Mouse (Mus musculus) forelimb bud, embryonic 11.5 days (tissue): Measurements from ENCODE around the gene Iqschfp.

Source experiments
- DNase-seq: peaks from one replicate; pipeline ENCODE4 v3.0.0-alpha.2; 2012; ENCODE audit warnings: low read depth, low spot score

The Iqschfp gene

GRCm38 (mm10) chr3:68202162-68202902 lies 310.3 kb downstream of the Iqschfp start:
- DNase-seq = no peak

GRCm38 (mm10) chr3:68203934-68204467 lies 312.0 kb downstream of the Iqschfp start:
- no peak for DNase-seq

- DNase-seq = no peak
These were observed 318.4 kb downstream of the Iqschfp start for GRCm38 (mm10) chr3:68210422-68210821.

GRCm38 (mm10) chr3:68221452-68221851 lies 329.4 kb downstream of the Iqschfp start:
- no peak for DNase-seq

GRCm38 (mm10) chr3:68239887-68240286 lies 347.9 kb downstream of the Iqschfp start:
- no peak for DNase-seq

GRCm38 (mm10) chr3:68243239-68243638 lies 351.2 kb downstream of the Iqschfp start:
- DNase-seq = no peak

GRCm38 (mm10) chr3:68246154-68246553 lies 354.1 kb downstream of the Iqschfp start:
- no peak for DNase-seq

GRCm38 (mm10) chr3:68250589-68250988 lies 358.6 kb downstream of the Iqschfp start:
- DNase-seq = no peak

GRCm38 (mm10) chr3:68252335-68252734 lies 360.3 kb downstream of the Iqschfp start:
- DNase-seq = no peak

- DNase-seq = no peak
These were observed 370.3 kb downstream of the Iqschfp start for GRCm38 (mm10) chr3:68262304-68262703.

- no peak for DNase-seq
These were observed 375.9 kb downstream of the Iqschfp start for GRCm38 (mm10) chr3:68267905-68268304.

GRCm38 (mm10) chr3:68269251-68269650 lies 377.2 kb downstream of the Iqschfp start:
- no peak for DNase-seq

- DNase-seq = no peak
These were observed 378.2 kb downstream of the Iqschfp start for GRCm38 (mm10) chr3:68270246-68270645.

- DNase-seq = no peak
These were observed 379.4 kb downstream of the Iqschfp start for GRCm38 (mm10) chr3:68271457-68271856.

GRCm38 (mm10) chr3:68271881-68272280 lies 379.8 kb downstream of the Iqschfp start:
- no peak for DNase-seq

GRCm38 (mm10) chr3:68282844-68283594 lies 391.0 kb downstream of the Iqschfp start:
- peak; percentile 64 for DNase-seq

GRCm38 (mm10) chr3:68283595-68283991 lies 391.6 kb downstream of the Iqschfp start:
- no peak for DNase-seq

- no peak for DNase-seq
These were observed 392.5 kb downstream of the Iqschfp start for GRCm38 (mm10) chr3:68284500-68284899.

- no peak for DNase-seq
These were observed 404.7 kb downstream of the Iqschfp start for GRCm38 (mm10) chr3:68296752-68297151.

GRCm38 (mm10) chr3:68305647-68306046 lies 413.6 kb downstream of the Iqschfp start:
- no peak for DNase-seq

- no peak for DNase-seq
These were observed 414.7 kb downstream of the Iqschfp start for GRCm38 (mm10) chr3:68306726-68307125.

- no peak for DNase-seq
These were observed 433.5 kb downstream of the Iqschfp start for GRCm38 (mm10) chr3:68325575-68325974.

GRCm38 (mm10) chr3:68332515-68332914 lies 440.5 kb downstream of the Iqschfp start:
- no peak for DNase-seq
